Mouse (Mus musculus): ENCODE measurements around the gene Dnajb13. TPM values are rescaled to one million over a fixed set of nuclear protein-coding genes. Genes with fewer than 3 reads are reported as not detected.
A peak's percentile ranks its signal among the peaks of the same experiment; 100 is the strongest.
"Not testable (repeated sequence)": the region's sequence is repeated elsewhere in the genome, so short reads cannot be mapped to it uniquely, and the experiment has no call there.

The Dnajb13 gene
- polyA plus RNA-seq, 1 experiment from 2014 or later, result 0.85 TPM

GRCm38 (mm10) chr7:100484493-100484892, 30.3 kb downstream of the Dnajb13 start:
- H3K4me3 ChIP-seq (ENCODE audit: low read length), result no peak overlapping the region
- no peaks in the 10 kb centered on the region for H3K36me3 ChIP-seq (ENCODE audit: control insufficient read depth, insufficient read depth)
- no peak overlapping the region for H3K27ac ChIP-seq (ENCODE audit: low read length)
- no peaks in the 10 kb centered on the region for H3K27me3 ChIP-seq (ENCODE audit: control insufficient read depth, insufficient read depth, low read length)
- no peak for ATAC-seq (replicated peaks; ENCODE audit: extremely low read depth, insufficient read depth, low FRiP score)
- 79% methylated on average over 5 of the region's 5 CpGs for WGBS
- no peaks in the 10 kb centered on the region for H3K9me3 ChIP-seq (replicated peaks; ENCODE audit: control insufficient read depth, low read length)
- peaks cover 8% of the 10 kb centered on the region; the same call in 1 of the 2 replicates for H3K4me1 ChIP-seq (ENCODE audit: control insufficient read depth, insufficient read depth, low read length)
- no peak overlapping the region for H3K9ac ChIP-seq (ENCODE audit: low read length)
- H3K4me2 ChIP-seq (ENCODE audit: low read depth, low read length), result no peak overlapping the region

- WGBS, result 77% methylated on average over 2 of the region's 2 CpGs
- not testable (repeated sequence) for H3K9ac ChIP-seq (ENCODE audit: low read length)
Observed at GRCm38 (mm10) chr7:100482046-100482445, 32.7 kb downstream of the Dnajb13 start.

GRCm38 (mm10) chr7:100480175-100480574, 34.6 kb downstream of the Dnajb13 start:
- Histone ChIP-seq H3K9me3 (replicated peaks; ENCODE audit: control insufficient read depth, low read length) (no peaks in the 10 kb centered on the region), H3K27me3 (ENCODE audit: control insufficient read depth, insufficient read depth, low read length) (no peaks in the 10 kb centered on the region), H3K36me3 (ENCODE audit: control insufficient read depth, insufficient read depth) (no peaks in the 10 kb centered on the region), H3K27ac (ENCODE audit: low read length) (no peak overlapping the region), H3K4me1 (ENCODE audit: control insufficient read depth, insufficient read depth, low read length) (peaks cover 2% of the 10 kb centered on the region; the same call in 1 of the 2 replicates), H3K9ac (ENCODE audit: low read length) (no peak overlapping the region), H3K4me3 (ENCODE audit: low read length) (no peak overlapping the region), H3K4me2 (ENCODE audit: low read depth, low read length) (no peak overlapping the region)
- no peak for ATAC-seq (replicated peaks; ENCODE audit: extremely low read depth, insufficient read depth, low FRiP score)
- WGBS, result 75% methylated on average over 17 of the region's 17 CpGs

More at GRCm38 (mm10) chr7:100482046-100482445, 32.7 kb downstream of the Dnajb13 start:
- H3K4me3 ChIP-seq (ENCODE audit: low read length); H3K4me2 ChIP-seq (ENCODE audit: low read depth, low read length); H3K27me3 ChIP-seq (ENCODE audit: control insufficient read depth, insufficient read depth, low read length); H3K9me3 ChIP-seq (replicated peaks; ENCODE audit: control insufficient read depth, low read length); H3K27ac ChIP-seq (ENCODE audit: low read length); H3K36me3 ChIP-seq (ENCODE audit: control insufficient read depth, insufficient read depth); H3K4me1 ChIP-seq (ENCODE audit: control insufficient read depth, insufficient read depth, low read length); ATAC-seq (replicated peaks; ENCODE audit: extremely low read depth, insufficient read depth, low FRiP score): not testable (repeated sequence)

- H3K4me2 ChIP-seq (ENCODE audit: low read depth, low read length), result no peak overlapping the region
- no peaks in the 10 kb centered on the region for H3K36me3 ChIP-seq (ENCODE audit: control insufficient read depth, insufficient read depth)
- H3K27me3 ChIP-seq (ENCODE audit: control insufficient read depth, insufficient read depth, low read length), result no peaks in the 10 kb centered on the region
- H3K9me3 ChIP-seq (replicated peaks; ENCODE audit: control insufficient read depth, low read length), result no peaks in the 10 kb centered on the region
- peaks cover 5% of the 10 kb centered on the region for H3K4me1 ChIP-seq (ENCODE audit: control insufficient read depth, insufficient read depth, low read length)
- no peak overlapping the region for H3K27ac ChIP-seq (ENCODE audit: low read length)
- H3K4me3 ChIP-seq (ENCODE audit: low read length), result no peak overlapping the region
- 66% methylated on average over 15 of the region's 15 CpGs for WGBS
- no peak for ATAC-seq (replicated peaks; ENCODE audit: extremely low read depth, insufficient read depth, low FRiP score)
- no peak overlapping the region for H3K9ac ChIP-seq (ENCODE audit: low read length)
Observed at GRCm38 (mm10) chr7:100479823-100480164, 35.0 kb downstream of the Dnajb13 start.

GRCm38 (mm10) chr7:100479100-100479822, 35.5 kb downstream of the Dnajb13 start:
- H3K4me1 ChIP-seq (ENCODE audit: control insufficient read depth, insufficient read depth, low read length), result peaks cover 8% of the 10 kb centered on the region
- no peaks in the 10 kb centered on the region for H3K27me3 ChIP-seq (ENCODE audit: control insufficient read depth, insufficient read depth, low read length)
- no peak overlapping the region for H3K9ac ChIP-seq (ENCODE audit: low read length)
- H3K4me2 ChIP-seq (ENCODE audit: low read depth, low read length), result no peak overlapping the region
- no peaks in the 10 kb centered on the region for H3K9me3 ChIP-seq (replicated peaks; ENCODE audit: control insufficient read depth, low read length)
- 79% methylated on average over 20 of the region's 20 CpGs for WGBS
- no peak overlapping the region for H3K4me3 ChIP-seq (ENCODE audit: low read length)
- no peak overlapping the region for H3K27ac ChIP-seq (ENCODE audit: low read length)
- ATAC-seq (replicated peaks; ENCODE audit: extremely low read depth, insufficient read depth, low FRiP score), result no peak
- no peaks in the 10 kb centered on the region for H3K36me3 ChIP-seq (ENCODE audit: control insufficient read depth, insufficient read depth)

GRCm38 (mm10) chr7:100474680-100475079, 40.1 kb downstream of the Dnajb13 start:
- Histone ChIP-seq H3K27me3 (ENCODE audit: control insufficient read depth, insufficient read depth, low read length) (no peaks in the 10 kb centered on the region), H3K36me3 (ENCODE audit: control insufficient read depth, insufficient read depth) (peaks cover under 1% of the 10 kb centered on the region; the same call in 1 of the 2 replicates), H3K4me1 (ENCODE audit: control insufficient read depth, insufficient read depth, low read length) (peaks cover 14% of the 10 kb centered on the region), H3K9ac (ENCODE audit: low read length) (no peak overlapping the region), H3K27ac (ENCODE audit: low read length) (peak overlapping the region; percentile 47; the same call in 1 of the 2 replicates), H3K4me2 (ENCODE audit: low read depth, low read length) (no peak overlapping the region), H3K4me3 (ENCODE audit: low read length) (no peak overlapping the region), H3K9me3 (replicated peaks; ENCODE audit: control insufficient read depth, low read length) (no peaks in the 10 kb centered on the region)
- 12% methylated on average over 1 of the region's 1 CpGs for WGBS
- peak; percentile 84; the same call in 1 of the 2 replicates for ATAC-seq (replicated peaks; ENCODE audit: extremely low read depth, insufficient read depth, low FRiP score)

- Histone ChIP-seq H3K27ac (ENCODE audit: low read length) (no peak overlapping the region), H3K36me3 (ENCODE audit: control insufficient read depth, insufficient read depth) (peaks cover 6% of the 10 kb centered on the region; the same call in 1 of the 2 replicates), H3K27me3 (ENCODE audit: control insufficient read depth, insufficient read depth, low read length) (no peaks in the 10 kb centered on the region), H3K9me3 (replicated peaks; ENCODE audit: control insufficient read depth, low read length) (no peaks in the 10 kb centered on the region), H3K4me2 (ENCODE audit: low read depth, low read length) (no peak overlapping the region), H3K4me3 (ENCODE audit: low read length) (no peak overlapping the region), H3K9ac (ENCODE audit: low read length) (no peak overlapping the region), H3K4me1 (ENCODE audit: control insufficient read depth, insufficient read depth, low read length) (peaks cover 14% of the 10 kb centered on the region)
- no peak for ATAC-seq (replicated peaks; ENCODE audit: extremely low read depth, insufficient read depth, low FRiP score)
- WGBS, result 59% methylated on average over 9 of the region's 9 CpGs
Observed at GRCm38 (mm10) chr7:100473846-100474454, 40.8 kb downstream of the Dnajb13 start.

GRCm38 (mm10) chr7:100472777-100473176, 42.0 kb downstream of the Dnajb13 start, which contains the start of gene Ucp3:
Ucp3 (plus strand) TSS chr7:100472990.
- no peak within 1 kb of the TSS for H3K4me3 ChIP-seq (ENCODE audit: low read length)
- no peak within 1 kb of the TSS for H3K4me2 ChIP-seq (ENCODE audit: low read depth, low read length)
- H3K27ac ChIP-seq (ENCODE audit: low read length), result no peak within 1 kb of the TSS
- H3K9me3 ChIP-seq (replicated peaks; ENCODE audit: control insufficient read depth, low read length), result no peaks in the 10 kb centered on the region
- 64% methylated on average over 6 of the region's 6 CpGs for WGBS
- no peak within 1 kb of the TSS for H3K9ac ChIP-seq (ENCODE audit: low read length)
- no peak for ATAC-seq (replicated peaks; ENCODE audit: extremely low read depth, insufficient read depth, low FRiP score)
- peaks cover 14% of the 10 kb centered on the region for H3K4me1 ChIP-seq (ENCODE audit: control insufficient read depth, insufficient read depth, low read length)
- peaks cover 6% of the 10 kb centered on the region; the same call in 1 of the 2 replicates for H3K36me3 ChIP-seq (ENCODE audit: control insufficient read depth, insufficient read depth)
- no peaks in the 10 kb centered on the region for H3K27me3 ChIP-seq (ENCODE audit: control insufficient read depth, insufficient read depth, low read length)

GRCm38 (mm10) chr7:100471407-100471797, 43.4 kb downstream of the Dnajb13 start:
- Histone ChIP-seq H3K9me3 (replicated peaks; ENCODE audit: control insufficient read depth, low read length) (no peaks in the 10 kb centered on the region), H3K27me3 (ENCODE audit: control insufficient read depth, insufficient read depth, low read length) (no peaks in the 10 kb centered on the region), H3K4me3 (ENCODE audit: low read length) (no peak overlapping the region), H3K4me1 (ENCODE audit: control insufficient read depth, insufficient read depth, low read length) (peaks cover 17% of the 10 kb centered on the region), H3K27ac (ENCODE audit: low read length) (no peak overlapping the region), H3K36me3 (ENCODE audit: control insufficient read depth, insufficient read depth) (peaks cover 6% of the 10 kb centered on the region; the same call in 1 of the 2 replicates), H3K9ac (ENCODE audit: low read length) (no peak overlapping the region), H3K4me2 (ENCODE audit: low read depth, low read length) (no peak overlapping the region)
- ATAC-seq (replicated peaks; ENCODE audit: extremely low read depth, insufficient read depth, low FRiP score), result no peak
- WGBS, result 85% methylated on average over 1 of the region's 1 CpGs

All from heart, embryonic 16.5 days (tissue).